In genomic region chr14:55900414-55900755, GRCm38 (mm10) we compare ENCODE assay signal across 8 mouse cellular contexts. TPM values are rescaled to one million over a fixed set of nuclear protein-coding genes. Genes with fewer than 3 reads are reported as not detected.
DNase-seq lines count a peak whose midpoint lies in the region; ATAC-seq lines count a peak whose summit lies in the region.

No protein-coding gene starts in this region.

- peak overlapping the region; percentile 95 for H3K4me2 ChIP-seq in lung, embryonic 16.5 days (ENCODE audit: low read depth, low read length)
- H3K4me2 ChIP-seq in limb, embryonic 13.5 days (replicated peaks), result peak overlapping the region; percentile 88
- H3K4me2 ChIP-seq in stomach, embryonic 14.5 days (replicated peaks; ENCODE audit: low read depth, low read length), result peak overlapping the region; percentile 85

- 5% methylated on average over 12 of the region's 12 CpGs for WGBS in lung, embryonic 16.5 days
- WGBS in limb, embryonic 13.5 days, result 6% methylated on average over 12 of the region's 12 CpGs
- WGBS in stomach, embryonic 14.5 days, result 6% methylated on average over 12 of the region's 12 CpGs

- H3K27me3 ChIP-seq in lung, embryonic 16.5 days (ENCODE audit: control insufficient read depth, insufficient read depth, low read depth, low read length), result no peaks in the 10 kb centered on the region
- H3K27me3 ChIP-seq in limb, embryonic 13.5 days, result no peaks in the 10 kb centered on the region
- no peaks in the 10 kb centered on the region for H3K27me3 ChIP-seq in stomach, embryonic 14.5 days (ENCODE audit: control insufficient read depth, insufficient read depth, low read length)

- peaks cover 22% of the 10 kb centered on the region for H3K36me3 ChIP-seq in lung, embryonic 16.5 days (ENCODE audit: control insufficient read depth, insufficient read depth, low read length)
- peaks cover 31% of the 10 kb centered on the region for H3K36me3 ChIP-seq in limb, embryonic 13.5 days
- peaks cover 30% of the 10 kb centered on the region for H3K36me3 ChIP-seq in stomach, embryonic 14.5 days (ENCODE audit: control insufficient read depth, insufficient read depth, low read length)

- no peak for DNase-seq in cerebellum, postnatal 25 days
- no peak for DNase-seq in lung, postnatal 10 days
- DNase-seq in embryo, embryonic 10.5 days (ENCODE audit: low spot score), result no peak
- DNase-seq in kidney, adult 11 months, result no peak

- peaks cover 9% of the 10 kb centered on the region; the same call in 1 of the 2 replicates for H3K4me1 ChIP-seq in lung, embryonic 16.5 days (replicated peaks; ENCODE audit: control insufficient read depth, insufficient read depth, low read length)
- H3K4me1 ChIP-seq in limb, embryonic 13.5 days, result peaks cover 20% of the 10 kb centered on the region
- H3K4me1 ChIP-seq in stomach, embryonic 14.5 days (ENCODE audit: control insufficient read depth, insufficient read depth, low read length), result peaks cover 13% of the 10 kb centered on the region; the same call in 1 of the 2 replicates

- 0 out of 2 replicates have a peak, but pooled peaks have one; percentile 7 for ATAC-seq in cerebellum, adult (ENCODE audit: insufficient number of reproducible peaks, low FRiP score, low TSS enrichment)
- peak; percentile 16 for ATAC-seq in lung, embryonic 16.5 days (ENCODE audit: low read depth)
- ATAC-seq in limb, embryonic 13.5 days (ENCODE audit: low FRiP score, low read depth), result peak; percentile 28; the same call in 1 of the 2 replicates
- ATAC-seq in stomach, embryonic 14.5 days (ENCODE audit: insufficient number of reproducible peaks, insufficient read depth, low FRiP score, low read depth), result no peak

- H3K9ac ChIP-seq in lung, embryonic 16.5 days (ENCODE audit: low read length), result peak overlapping the region; percentile 82
- H3K9ac ChIP-seq in limb, embryonic 13.5 days, result peak overlapping the region; percentile 85
- peak overlapping the region; percentile 37 for H3K9ac ChIP-seq in stomach, embryonic 14.5 days (replicated peaks; ENCODE audit: low read depth, low read length)

- H3K4me3 ChIP-seq in lung, embryonic 16.5 days (ENCODE audit: low read length), result peak overlapping the region; percentile 60
- peak overlapping the region; percentile 62 for H3K4me3 ChIP-seq in limb, embryonic 13.5 days
- peak overlapping the region; percentile 36 for H3K4me3 ChIP-seq in stomach, embryonic 14.5 days (ENCODE audit: low read depth, low read length)

- H3K27ac ChIP-seq in lung, embryonic 16.5 days (ENCODE audit: low read length), result peak overlapping the region; percentile 69
- H3K27ac ChIP-seq in limb, embryonic 13.5 days, result peak overlapping the region; percentile 85
- peak overlapping the region; percentile 87 for H3K27ac ChIP-seq in stomach, embryonic 14.5 days (ENCODE audit: low read length)

- no peaks in the 10 kb centered on the region for H3K9me3 ChIP-seq in lung, embryonic 16.5 days (ENCODE audit: control insufficient read depth, low read length)
- H3K9me3 ChIP-seq in limb, embryonic 13.5 days, result no peaks in the 10 kb centered on the region
- no peaks in the 10 kb centered on the region for H3K9me3 ChIP-seq in stomach, embryonic 14.5 days (ENCODE audit: control insufficient read depth, low read depth, low read length)

RNA-seq across cellular contexts. Expression of gene Sdr39u1, which starts 0.3 kb away (rescaled TPM):
- polyA plus RNA-seq in lung, embryonic 16.5 days (2015; fragmentation: Nextera tagmentation; extraction: Ambion mirVana), result 55.0 and 55.9 TPM in 2 replicates
- 98.8 and 104 TPM in 2 replicates for polyA plus RNA-seq in limb, embryonic 13.5 days (2015; fragmentation: Nextera tagmentation; extraction: Ambion mirVana)
- polyA plus RNA-seq in stomach, embryonic 14.5 days (2014; fragmentation: Nextera tagmentation; extraction: Ambion mirVana), result 64.4 and 71.5 TPM in 2 replicates

RNA-seq across cellular contexts. Expression of gene Khnyn, which starts 15.6 kb away (rescaled TPM):
- polyA plus RNA-seq in lung, embryonic 16.5 days (2015; fragmentation: Nextera tagmentation; extraction: Ambion mirVana), result 17.8 and 19.5 TPM in 2 replicates
- 24.2 and 25.5 TPM in 2 replicates for polyA plus RNA-seq in limb, embryonic 13.5 days (2015; fragmentation: Nextera tagmentation; extraction: Ambion mirVana)
- polyA plus RNA-seq in stomach, embryonic 14.5 days (2014; fragmentation: Nextera tagmentation; extraction: Ambion mirVana), result 10.4 TPM in 2 replicates

RNA-seq across cellular contexts. Expression of gene Cbln3, which starts 16.2 kb away (rescaled TPM):
- polyA plus RNA-seq in lung, embryonic 16.5 days (2015; fragmentation: Nextera tagmentation; extraction: Ambion mirVana), result 1.1 and 1.2 TPM in 2 replicates
- polyA plus RNA-seq in limb, embryonic 13.5 days (2015; fragmentation: Nextera tagmentation; extraction: Ambion mirVana), result 0.17 and 0.31 TPM in 2 replicates
- 0.36 and 0.45 TPM in 2 replicates for polyA plus RNA-seq in stomach, embryonic 14.5 days (2014; fragmentation: Nextera tagmentation; extraction: Ambion mirVana)

RNA-seq across cellular contexts. Expression of gene Cma1, which starts 44.1 kb away (rescaled TPM):
- polyA plus RNA-seq in lung, embryonic 16.5 days (2015; fragmentation: Nextera tagmentation; extraction: Ambion mirVana), result 6.5 and 8.9 TPM in 2 replicates
- polyA plus RNA-seq in limb, embryonic 13.5 days (2015; fragmentation: Nextera tagmentation; extraction: Ambion mirVana), result 10.7 and 11.9 TPM in 2 replicates
- 2.6 and 3.4 TPM in 2 replicates for polyA plus RNA-seq in stomach, embryonic 14.5 days (2014; fragmentation: Nextera tagmentation; extraction: Ambion mirVana)

RNA-seq across cellular contexts. Expression of gene Nynrin, which starts 46.6 kb away (rescaled TPM):
- 16.9 and 18.8 TPM in 2 replicates for polyA plus RNA-seq in lung, embryonic 16.5 days (2015; fragmentation: Nextera tagmentation; extraction: Ambion mirVana)
- 28.2 and 34.2 TPM in 2 replicates for polyA plus RNA-seq in limb, embryonic 13.5 days (2015; fragmentation: Nextera tagmentation; extraction: Ambion mirVana)
- 14.2 and 17.2 TPM in 2 replicates for polyA plus RNA-seq in stomach, embryonic 14.5 days (2014; fragmentation: Nextera tagmentation; extraction: Ambion mirVana)
